Mouse (Mus musculus): ENCODE measurements around the gene Samd4b.

DNA sequence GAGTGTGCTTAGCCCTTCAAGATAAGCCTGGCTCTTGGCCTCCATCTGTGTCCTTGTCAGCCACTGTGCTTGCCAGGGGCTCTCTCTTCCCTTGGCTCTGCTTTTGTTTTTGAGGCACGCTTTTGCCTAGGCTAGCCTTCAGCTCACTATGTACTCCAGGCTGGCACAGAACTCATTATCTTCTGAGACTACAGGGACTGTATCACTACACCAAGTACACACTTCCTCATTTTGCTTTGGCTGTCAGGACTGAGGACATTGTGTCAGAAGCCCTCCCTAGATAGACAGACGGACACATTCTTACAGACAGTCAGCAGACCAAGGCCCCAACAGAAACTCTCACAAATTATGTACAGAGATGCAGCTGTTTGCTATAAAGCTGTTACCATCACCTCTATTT lies 135.2 kb downstream of the Samd4b start:
- TF ChIP-seq CTCF (IDR thresholded peaks at IDR 0.05; ENCODE audit: borderline replicate concordance, insufficient read depth, low read depth, low read length) (no peak), POLR2A (IDR thresholded peaks at IDR 0.05; ENCODE audit: borderline replicate concordance, insufficient read depth, low read length) (no peak)
